Mouse (Mus musculus): Measurements from ENCODE around the gene Cntn5.

Cntn5 gene

DNA sequence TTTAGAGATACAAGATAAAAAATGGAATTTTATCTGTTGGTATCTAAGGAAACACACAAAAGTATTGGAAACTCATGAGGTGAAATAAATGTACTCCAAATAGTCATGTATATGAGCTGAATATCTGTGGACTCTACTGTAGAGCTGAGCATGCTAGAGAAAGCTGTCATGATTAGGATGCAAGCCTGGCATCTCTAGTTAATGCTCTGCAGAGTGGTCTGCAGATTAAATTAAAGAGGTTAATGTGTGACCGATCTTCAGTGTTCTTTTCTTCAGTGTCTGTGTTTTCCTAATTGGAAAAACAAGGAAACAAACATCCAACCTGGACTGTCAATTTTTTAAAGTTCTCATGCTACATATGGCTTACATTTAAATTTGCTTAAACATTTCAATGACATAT, 1199.4 kb downstream of the Cntn5 start:
- no peak for DNase-seq (ENCODE audit: low spot score in 2 of 2)

GRCm38 (mm10) chr9:9696636-9697035, 1207.9 kb downstream of the Cntn5 start:
- DNase-seq (ENCODE audit: low spot score in 2 of 2), result no peak

DNA sequence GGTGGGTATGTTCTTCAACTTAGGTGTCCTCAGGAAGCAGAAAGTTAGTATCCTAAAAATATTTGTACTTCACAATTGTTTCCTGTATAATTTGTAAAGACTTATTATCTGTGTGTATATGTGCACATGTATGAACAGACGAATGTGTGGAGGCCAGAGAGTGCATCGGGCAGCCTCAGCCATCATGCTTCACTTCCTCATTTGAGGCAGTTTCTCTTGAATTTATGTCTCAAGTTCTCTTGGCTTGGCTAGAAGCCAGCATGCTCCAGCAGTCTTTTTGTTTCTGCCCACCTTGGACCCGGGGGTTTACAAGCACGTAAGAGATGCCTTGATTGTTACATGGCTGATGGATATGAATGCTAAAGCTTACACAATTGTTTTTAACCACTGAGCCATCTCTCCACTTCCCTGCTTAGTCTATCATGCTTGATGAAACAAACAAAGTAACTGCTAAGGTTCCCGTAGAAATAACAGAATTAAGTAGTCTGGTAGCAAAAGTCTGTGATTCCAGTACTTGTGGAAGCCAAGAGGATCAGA, 1222.2 kb downstream of the Cntn5 start:
- DNase-seq (ENCODE audit: low spot score in 2 of 2), result no peak

GRCm38 (mm10) chr9:9676078-9676477, 1228.5 kb downstream of the Cntn5 start:
- no peak for DNase-seq (ENCODE audit: low spot score in 2 of 2)

- DNase-seq (ENCODE audit: low spot score in 2 of 2), result peak; percentile 4 to 19
Measured at GRCm38 (mm10) chr9:9674531-9674930, 1230.0 kb downstream of the Cntn5 start.

GRCm38 (mm10) chr9:9673277-9674049, 1231.1 kb downstream of the Cntn5 start:
- DNase-seq (ENCODE audit: low spot score in 2 of 2), result no peak

DNA sequence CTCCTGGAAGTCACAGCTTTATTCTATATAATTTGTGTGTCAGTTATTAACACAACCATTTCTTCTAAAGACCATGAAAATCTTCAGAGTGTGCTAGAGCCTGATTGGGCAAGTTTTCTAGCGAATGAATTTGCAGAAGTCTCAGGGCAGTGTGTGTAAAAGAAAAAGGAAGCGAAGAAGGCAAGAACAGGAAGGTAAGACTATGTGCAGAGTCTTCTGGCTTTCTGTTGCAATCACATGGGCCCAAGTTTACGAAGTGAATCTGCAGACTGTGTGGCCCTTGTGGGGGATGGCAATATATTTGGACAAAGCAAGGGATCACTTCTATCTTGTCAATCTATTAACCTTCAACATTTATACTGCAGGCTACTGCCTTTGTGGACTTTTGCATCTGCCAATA, 1251.1 kb downstream of the Cntn5 start:
- no peak for DNase-seq (ENCODE audit: low spot score in 2 of 2)

DNA sequence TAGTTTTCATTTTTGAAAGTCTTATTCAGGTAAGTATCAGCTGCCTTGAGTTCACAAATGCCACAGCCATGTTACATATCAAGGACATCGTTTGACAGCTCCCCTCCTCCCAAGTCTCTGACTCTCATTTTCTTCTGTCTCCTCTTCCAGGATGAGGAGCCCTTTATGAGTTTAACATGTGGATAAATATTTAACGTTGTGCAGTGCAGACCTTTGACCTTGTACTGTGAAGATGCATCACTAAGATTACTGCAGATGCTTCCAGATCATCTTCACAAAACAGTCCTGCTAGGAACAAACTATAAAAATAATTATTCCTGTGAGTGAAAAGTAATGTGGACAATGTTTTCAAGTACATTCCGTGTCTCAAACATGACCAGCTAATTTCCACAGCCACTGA, 1257.2 kb downstream of the Cntn5 start:
- DNase-seq (ENCODE audit: low spot score in 2 of 2), result no peak

- no peak for DNase-seq (ENCODE audit: low spot score in 2 of 2)
Measured at GRCm38 (mm10) chr9:9646276-9646675, 1258.3 kb downstream of the Cntn5 start.
